Mouse (Mus musculus): Measurements from ENCODE around the gene Rfx8.

- TF ChIP-seq CTCF (IDR thresholded peaks at IDR 0.05; ENCODE audit: insufficient read depth, low read length): no peak
- TF ChIP-seq POLR2A (IDR thresholded peaks at IDR 0.05; ENCODE audit: borderline replicate concordance, extremely low read depth, low read depth, low read length): no peak
Observed at GRCm38 (mm10) chr1:39636660-39637059, 84.1 kb downstream of the Rfx8 start.
